ENCODE assay signal across 27 mouse cellular contexts in genomic region chr4:141676462-141676979, GRCm38 (mm10). TPM values are rescaled to one million over a fixed set of nuclear protein-coding genes. Genes with fewer than 3 reads are reported as not detected.
DNase-seq lines count a peak whose midpoint lies in the region; ATAC-seq and TF ChIP-seq lines count a peak whose summit lies in the region.
"Had no signal": no experiment of that assay in that cellular context is flagged by ENCODE, and none has a peak within 500 bp of the region (broad histone marks: within the 10 kb centered on the region; RNA-seq: fewer than 3 reads in every experiment).

No protein-coding gene starts in this region.

- no peaks in the 10 kb centered on the region for H3K79me2 ChIP-seq in liver, adult 2 months (ENCODE audit: control insufficient read depth, insufficient read depth, low read length)

- TF ChIP-seq CTCF in liver, adult 2 months (IDR thresholded peaks at IDR 0.05; ENCODE audit: low read depth, low read length): no peak
- no peak for TF ChIP-seq CTCF in liver, postnatal 0 days (IDR thresholded peaks at IDR 0.05; ENCODE audit: low read depth)
- no peak for TF ChIP-seq CTCF in bone marrow macrophage, adult 2 months (IDR thresholded peaks at IDR 0.05; ENCODE audit: low read depth, low read length)

- H3K9me3 ChIP-seq in liver, postnatal 0 days (ENCODE audit: low read length): no peaks in the 10 kb centered on the region
- H3K9me3 ChIP-seq: embryonic facial prominence, embryonic 12.5 days; forebrain, embryonic 12.5 days; forebrain, embryonic 15.5 days; hindbrain, embryonic 12.5 days; hindbrain, embryonic 15.5 days had no signal

- H3K27me3 ChIP-seq in liver, adult 2 months (ENCODE audit: control insufficient read depth, insufficient read depth, low read length): no peaks in the 10 kb centered on the region
- H3K27me3 ChIP-seq in liver, postnatal 0 days (ENCODE audit: insufficient read depth, low read length): no peaks in the 10 kb centered on the region
- H3K27me3 ChIP-seq: embryonic facial prominence, embryonic 12.5 days; forebrain, embryonic 12.5 days; forebrain, embryonic 15.5 days; hindbrain, embryonic 12.5 days; hindbrain, embryonic 15.5 days had no signal

- H3K27ac ChIP-seq in liver, adult 2 months (replicated peaks; ENCODE audit: insufficient read depth, low read depth, low read length): no peak overlapping the region
- no peak overlapping the region for H3K27ac ChIP-seq in liver, postnatal 0 days (ENCODE audit: low read depth)
- H3K27ac ChIP-seq in bone marrow macrophage, adult 2 months (ENCODE audit: insufficient read depth, low read depth, low read length): peak overlapping the region; percentile 64
- H3K27ac ChIP-seq: embryonic facial prominence, embryonic 12.5 days; forebrain, embryonic 12.5 days; forebrain, embryonic 15.5 days; hindbrain, embryonic 12.5 days; hindbrain, embryonic 15.5 days had no signal

- H3K9ac ChIP-seq in liver, adult 2 months (ENCODE audit: low read depth, low read length): no peak overlapping the region
- no peak overlapping the region for H3K9ac ChIP-seq in liver, postnatal 0 days (replicated peaks)
- H3K9ac ChIP-seq: embryonic facial prominence, embryonic 12.5 days; forebrain, embryonic 12.5 days; forebrain, embryonic 15.5 days; hindbrain, embryonic 12.5 days; hindbrain, embryonic 15.5 days had no signal

- TF ChIP-seq POLR2A in liver, adult 2 months (IDR thresholded peaks at IDR 0.05; ENCODE audit: extremely low read depth, insufficient read depth, low read length): no peak
- TF ChIP-seq POLR2A in bone marrow macrophage, adult 2 months (IDR thresholded peaks at IDR 0.05; ENCODE audit: borderline replicate concordance, low read depth, low read length): no peak

- no peak overlapping the region for H3K4me3 ChIP-seq in liver, adult 2 months (ENCODE audit: insufficient read depth, low read depth, low read length)
- no peak overlapping the region for H3K4me3 ChIP-seq in liver, postnatal 0 days (ENCODE audit: low read depth, low read length)
- no peak overlapping the region for H3K4me3 ChIP-seq in bone marrow macrophage, adult 2 months (ENCODE audit: insufficient read depth, low read length)
- H3K4me3 ChIP-seq: embryonic facial prominence, embryonic 12.5 days; erythroblast, embryonic 14.5 days; forebrain, embryonic 12.5 days; forebrain, embryonic 15.5 days; hindbrain, embryonic 12.5 days; hindbrain, embryonic 15.5 days had no signal

- 0 out of 2 replicates have a peak, but pooled peaks cover 2% of the 10 kb centered on the region for H3K36me3 ChIP-seq in liver, adult 2 months (ENCODE audit: control insufficient read depth, insufficient read depth, low read length)
- H3K36me3 ChIP-seq in liver, postnatal 0 days (replicated peaks; ENCODE audit: insufficient read depth, low read length): no peaks in the 10 kb centered on the region
- H3K36me3 ChIP-seq: forebrain, embryonic 12.5 days had no signal

- 61% methylated on average over 5 of the region's 5 CpGs for WGBS in liver, adult 2 months
- WGBS in liver, postnatal 0 days (ENCODE audit: insufficient replicate concordance): 62% methylated on average over 5 of the region's 5 CpGs

- DNase-seq in liver, adult 2 months (ENCODE audit: extremely low read depth, low read depth, low spot score): peak; percentile 36
- no peak for DNase-seq in liver, postnatal 0 days
- DNase-seq in 416B (ENCODE audit: low read depth): peak; percentile 49
- no peak for DNase-seq in urinary bladder, adult 18-20 months (ENCODE audit: low spot score in 2 of 2)
- no peak for DNase-seq in urinary bladder, postnatal 4 days (ENCODE audit: low spot score in 2 of 2)
- DNase-seq: adrenal gland, postnatal 10 days; adrenal gland, postnatal 36 days; cerebellum, adult 18-20 months; cerebellum, adult 9-10 months; cerebellum, postnatal 14 days; gastrocnemius, postnatal 10 days; heart, adult 11 months had no signal

- ATAC-seq in liver, postnatal 0 days: no peak
- ATAC-seq in megakaryocyte-erythroid progenitor cell, adult 5-6 weeks (replicated peaks; ENCODE audit: low FRiP score, low TSS enrichment, poor library complexity, severe bottlenecking): 0 out of 2 replicates have a peak, but pooled peaks have one; percentile 18
- ATAC-seq: activated CD4-positive, CD25-positive, alpha-beta regulatory T cell, adult 4 months; CD4-positive, CD25-positive, alpha-beta regulatory T cell, adult 4 months; forebrain, embryonic 15.5 days had no signal

- H3K4me1 ChIP-seq in liver, adult 2 months (ENCODE audit: control insufficient read depth, insufficient read depth, low read length): peaks cover 3% of the 10 kb centered on the region
- no peaks in the 10 kb centered on the region for H3K4me1 ChIP-seq in liver, postnatal 0 days (ENCODE audit: insufficient read depth)
- peaks cover 51% of the 10 kb centered on the region for H3K4me1 ChIP-seq in bone marrow macrophage, adult 2 months (ENCODE audit: control insufficient read depth, insufficient read depth, low read length)
- H3K4me1 ChIP-seq: forebrain, embryonic 15.5 days; hindbrain, embryonic 12.5 days; hindbrain, embryonic 15.5 days had no signal

- TF ChIP-seq EP300 in liver, postnatal 0 days (IDR thresholded peaks at IDR 0.05; ENCODE audit: low read depth): no peak

- H3K4me2 ChIP-seq in liver, postnatal 0 days (ENCODE audit: low read depth, low read length): no peak overlapping the region
- H3K4me2 ChIP-seq: embryonic facial prominence, embryonic 12.5 days; forebrain, embryonic 12.5 days; forebrain, embryonic 15.5 days; heart, embryonic 11.5 days; hindbrain, embryonic 12.5 days; hindbrain, embryonic 15.5 days had no signal

RNA-seq across cellular contexts. Expression of gene Rsc1a1, which starts 8.9 kb away (rescaled TPM):
- total RNA-seq in liver, adult 2 months (2014; rRNA removed): 16.3 and 30.3 TPM in 2 replicates
- polyA plus RNA-seq in liver, adult 2 months (2012; rRNA removed): 52.0 and 70.9 TPM in 2 replicates
- not detected in 2 replicates for polyA plus RNA-seq in liver, postnatal 0 days (2015; fragmentation: Nextera tagmentation; extraction: Ambion mirVana)
- polyA plus RNA-seq in bone marrow macrophage, adult 2 months (2012; ENCODE audit: insufficient read depth, insufficient read length, missing spikeins): 5.6 TPM in 1 of 2 replicates, not detected in the other
- total RNA-seq in megakaryocyte-erythroid progenitor cell, adult 5-6 weeks (2014; fragmentation: Nextera tagmentation): 19.1 and 23.4 TPM in 2 replicates
- 17.1 and 26.1 TPM in 2 replicates for total RNA-seq in megakaryocyte-erythroid progenitor cell, adult 5-6 weeks (2017)
- total RNA-seq: heart, postnatal 25 days had no signal
- polyA plus RNA-seq: activated CD4-positive, CD25-positive, alpha-beta regulatory T cell, adult 4 months; CD4-positive, CD25-positive, alpha-beta regulatory T cell, adult 4 months; embryonic facial prominence, embryonic 12.5 days; forebrain, embryonic 15.5 days; heart, postnatal 0 days had no signal

RNA-seq across cellular contexts. Expression of gene Plekhm2, which starts 11.8 kb away (rescaled TPM):
- total RNA-seq in liver, adult 2 months (2014; rRNA removed): 2.7 and 5.0 TPM in 2 replicates
- polyA plus RNA-seq in liver, adult 2 months (2012; rRNA removed): 11.2 and 13.5 TPM in 2 replicates
- polyA plus RNA-seq in liver, postnatal 0 days (2015; fragmentation: Nextera tagmentation; extraction: Ambion mirVana): 1.7 TPM in 2 replicates
- 56.0 and 62.1 TPM in 2 replicates for polyA plus RNA-seq in bone marrow macrophage, adult 2 months (2012; ENCODE audit: insufficient read depth, insufficient read length, missing spikeins)
- total RNA-seq in megakaryocyte-erythroid progenitor cell, adult 5-6 weeks (2014; fragmentation: Nextera tagmentation): 7.7 and 16.9 TPM in 2 replicates
- total RNA-seq in megakaryocyte-erythroid progenitor cell, adult 5-6 weeks (2017): 4.9 and 22.4 TPM in 2 replicates

RNA-seq across cellular contexts. Expression of gene Ddi2, which starts 46.7 kb away (rescaled TPM):
- 59.2 and 64.0 TPM in 2 replicates for total RNA-seq in liver, adult 2 months (2014; rRNA removed)
- polyA plus RNA-seq in liver, adult 2 months (2012; rRNA removed): 51.2 and 55.7 TPM in 2 replicates
- 21.7 and 22.6 TPM in 2 replicates for polyA plus RNA-seq in liver, postnatal 0 days (2015; fragmentation: Nextera tagmentation; extraction: Ambion mirVana)
- 69.5 and 74.4 TPM in 2 replicates for polyA plus RNA-seq in bone marrow macrophage, adult 2 months (2012; ENCODE audit: insufficient read depth, insufficient read length, missing spikeins)
- 31.1 and 50.4 TPM in 2 replicates for total RNA-seq in megakaryocyte-erythroid progenitor cell, adult 5-6 weeks (2014; fragmentation: Nextera tagmentation)
- 24.8 and 43.8 TPM in 2 replicates for total RNA-seq in megakaryocyte-erythroid progenitor cell, adult 5-6 weeks (2017)

RNA-seq across cellular contexts. Expression of gene Slc25a34, which starts 52.9 kb away (rescaled TPM):
- total RNA-seq in liver, adult 2 months (2014; rRNA removed): 10.2 and 10.6 TPM in 2 replicates
- polyA plus RNA-seq in liver, adult 2 months (2012; rRNA removed): 5.1 and 10.3 TPM in 2 replicates
- polyA plus RNA-seq in liver, postnatal 0 days (2015; fragmentation: Nextera tagmentation; extraction: Ambion mirVana): 0.40 and 0.76 TPM in 2 replicates
- 0.48 and 0.49 TPM in 2 replicates for polyA plus RNA-seq in bone marrow macrophage, adult 2 months (2012; ENCODE audit: insufficient read depth, insufficient read length, missing spikeins)
- total RNA-seq in megakaryocyte-erythroid progenitor cell, adult 5-6 weeks (2014; fragmentation: Nextera tagmentation): not detected in 2 replicates
- 0.65 TPM in 1 of 2 replicates, not detected in the other for total RNA-seq in megakaryocyte-erythroid progenitor cell, adult 5-6 weeks (2017)
- total RNA-seq: hematopoietic stem cell, adult 5-6 weeks had no signal
- polyA plus RNA-seq: activated CD4-positive, CD25-positive, alpha-beta regulatory T cell, adult 4 months; CD4-positive, CD25-positive, alpha-beta regulatory T cell, adult 4 months; embryonic facial prominence, embryonic 12.5 days; erythroblast, embryonic 14.5 days; forebrain, embryonic 12.5 days; heart, embryonic 11.5 days; hindbrain, embryonic 12.5 days had no signal

RNA-seq across cellular contexts. Expression of gene Tmem82, which starts 58.1 kb away (rescaled TPM):
- 9.3 and 12.6 TPM in 2 replicates for total RNA-seq in liver, adult 2 months (2014; rRNA removed)
- 34.7 and 39.5 TPM in 2 replicates for polyA plus RNA-seq in liver, adult 2 months (2012; rRNA removed)
- 17.3 and 17.8 TPM in 2 replicates for polyA plus RNA-seq in liver, postnatal 0 days (2015; fragmentation: Nextera tagmentation; extraction: Ambion mirVana)
- 2.4 and 3.3 TPM in 2 replicates for polyA plus RNA-seq in bone marrow macrophage, adult 2 months (2012; ENCODE audit: insufficient read depth, insufficient read length, missing spikeins)
- total RNA-seq in megakaryocyte-erythroid progenitor cell, adult 5-6 weeks (2014; fragmentation: Nextera tagmentation): 0.37 TPM in 1 of 2 replicates, not detected in the other
- 0.52 and 0.57 TPM in 2 replicates for total RNA-seq in megakaryocyte-erythroid progenitor cell, adult 5-6 weeks (2017)
- polyA plus RNA-seq: C2C12; CD4-positive, CD25-positive, alpha-beta regulatory T cell, adult 4 months had no signal

Comparison
In these comparisons a context has a peak if more than half of its experiments do, and no peak if none do; other contexts are left out.
1. DNase-seq: peak in liver, adult 2 months (single experiment) and 416B (single experiment); none in liver, postnatal 0 days (single experiment), urinary bladder, adult 18-20 months (0 of 2) and urinary bladder, postnatal 4 days (0 of 2).